Mouse (Mus musculus) liver, embryonic 11.5 days (tissue): ENCODE measurements around the gene Rnd1. TPM values are rescaled to one million over a fixed set of nuclear protein-coding genes. Genes with fewer than 3 reads are reported as not detected.

Experiments
- ATAC-seq: fragments of 200-750 bp; cut with Nextera tagmentation; replicated peaks from 2 replicates; pipeline ENCODE4 v1.8.0; 2017; ENCODE audit warnings: moderate number of reproducible peaks, mild to moderate bottlenecking, moderate TSS enrichment, moderate library complexity; ENCODE audit not compliant: low FRiP score
- DNase-seq: peaks from one replicate; pipeline ENCODE4 v3.0.0-alpha.2; 2017; ENCODE audit warnings: low spot score
- H3K27ac ChIP-seq: fragments of 300-500 bp; sonication (generic); 2 replicates; pipeline ENCODE4 v1.5.1; 2014; ENCODE audit warnings: mild to moderate bottlenecking, low read depth, low read length, control low read depth
- H3K27me3 ChIP-seq: fragments of 300-500 bp; sonication (generic); replicated peaks from 2 replicates; pipeline ENCODE4 v1.6.1; 2014; ENCODE audit warnings: low read length, mixed read lengths; ENCODE audit not compliant: control insufficient read depth, insufficient read depth
- H3K36me3 ChIP-seq: fragments of 300-500 bp; sonication (generic); 2 replicates; pipeline ENCODE4 v1.6.1; 2014; ENCODE audit warnings: mild to moderate bottlenecking, low read length, moderate library complexity, mixed read lengths; ENCODE audit not compliant: control insufficient read depth, insufficient read depth
- H3K4me1 ChIP-seq: fragments of 300-500 bp; sonication (generic); replicated peaks from 2 replicates; pipeline ENCODE4 v1.6.1; 2014; ENCODE audit warnings: low read length, mixed read lengths; ENCODE audit not compliant: control insufficient read depth, insufficient read depth
- H3K4me2 ChIP-seq: fragments of 300-500 bp; sonication (generic); 2 replicates; pipeline ENCODE4 v1.6.1; 2014; ENCODE audit warnings: mild to moderate bottlenecking, control low read depth, moderate library complexity
- H3K4me3 ChIP-seq: fragments of 300-500 bp; sonication (generic); 2 replicates; pipeline ENCODE4 v1.5.1; 2014; ENCODE audit warnings: low read depth, low read length, control low read depth
- H3K9ac ChIP-seq: fragments of 300-500 bp; sonication (generic); 2 replicates; pipeline ENCODE4 v1.6.1; 2014; ENCODE audit warnings: low read depth, low read length, control low read depth
- H3K9me3 ChIP-seq: fragments of 300-500 bp; sonication (generic); 2 replicates; pipeline ENCODE4 v1.6.1; 2016; ENCODE audit warnings: low read length, inconsistent platforms, mixed read lengths; ENCODE audit not compliant: control insufficient read depth
- WGBS: fragments of 180-500 bp; shearing (Covaris S2); extraction: QIAGEN DNeasy Blood & Tissue Kit; methylation state at CpG from one replicate; pipeline ENCODE4 v1.1.7; 2014; 5-methylcytosine and 5-hydroxymethylcytosine counted together
- polyA plus RNA-seq: library from polyadenylated mRNA; unstranded; fragments of >200 nt; fragmentation: Nextera tagmentation; extraction: Ambion mirVana; gene quantifications from 2 replicates; pipeline ENCODE4 v1.2.1, GENCODE M21; 2014

Gene Rnd1
- polyA plus RNA-seq, 1 experiment from 2014 or later, result 0.60 TPM

DNA sequence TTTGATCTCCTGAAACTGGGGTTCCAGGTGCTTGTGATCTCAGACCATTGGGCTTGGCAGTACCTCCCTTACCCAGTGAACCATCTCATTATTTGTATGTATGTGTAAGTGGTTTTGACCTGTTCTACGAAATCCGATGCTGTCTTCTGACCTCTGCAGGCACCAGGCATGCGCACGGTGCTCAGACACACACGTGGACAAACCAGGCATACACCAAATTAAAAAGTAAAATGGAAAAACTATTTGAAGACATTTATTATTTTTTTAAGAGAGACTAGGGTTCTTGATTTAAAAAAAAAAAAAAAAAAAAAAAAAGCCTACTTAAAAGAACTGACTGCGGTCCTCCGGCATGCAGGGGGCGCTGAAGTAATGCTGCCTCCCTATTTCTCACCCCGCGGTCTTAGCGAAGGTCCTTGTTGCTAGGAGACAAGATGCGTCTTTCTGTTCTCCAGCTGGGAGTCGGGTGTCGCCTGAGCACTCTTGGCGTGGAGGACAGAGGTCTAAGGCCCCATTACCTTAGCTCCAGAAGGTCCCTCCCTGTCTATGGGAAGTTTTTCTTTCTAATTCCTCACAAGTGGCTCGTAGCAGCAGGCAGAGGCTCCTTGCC is 30.6 kb upstream of the Rnd1 start, which contains the start of gene Ccdc65:
Gene Ccdc65, plus strand, starts transcription at position 442 of the 607 bp plus-strand sequence.
- Histone ChIP-seq H3K9me3 (no peaks in the 10 kb centered on the region), H3K4me1 (no peaks in the 10 kb centered on the region), H3K36me3 (no peaks in the 10 kb centered on the region), H3K4me3 (peak within 1 kb of the TSS; percentile 45), H3K4me2 (peak within 1 kb of the TSS; percentile 72), H3K27ac (no peak within 1 kb of the TSS), H3K9ac (no peak within 1 kb of the TSS), H3K27me3 (peaks cover 8% of the 10 kb centered on the region)
- no peak for ATAC-seq
- peak; percentile 67 for DNase-seq
- WGBS, result 18% methylated on average over 16 of the region's 16 CpGs

DNA sequence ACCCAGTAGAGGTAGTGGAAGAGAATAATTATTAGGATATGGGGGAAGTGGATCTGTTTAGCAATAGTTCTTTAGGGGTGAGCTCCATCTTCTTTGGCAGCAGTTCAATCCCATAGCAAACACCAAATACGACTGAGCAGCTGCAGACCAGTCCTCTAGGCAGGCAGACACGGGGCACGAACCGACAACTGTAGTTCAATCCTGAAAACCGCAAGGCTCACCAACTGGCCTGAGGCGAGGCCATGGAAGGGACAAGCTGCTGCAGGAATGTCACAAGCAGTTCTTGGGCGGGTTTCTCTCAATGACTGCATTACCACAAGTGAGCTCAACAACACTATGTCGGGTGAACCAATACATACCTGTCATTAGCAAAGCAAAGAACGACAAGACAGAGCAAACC is 27.1 kb upstream of the Rnd1 start:
- no peak for ATAC-seq
- H3K9ac ChIP-seq, result no peak overlapping the region
- WGBS, result 55% methylated on average over 9 of the region's 9 CpGs
- H3K4me1 ChIP-seq, result peaks cover 4% of the 10 kb centered on the region; the same call in 1 of the 2 replicates
- no peaks in the 10 kb centered on the region for H3K9me3 ChIP-seq
- H3K4me2 ChIP-seq, result no peak overlapping the region
- H3K27ac ChIP-seq, result no peak overlapping the region
- H3K36me3 ChIP-seq, result no peaks in the 10 kb centered on the region
- peaks cover 39% of the 10 kb centered on the region for H3K27me3 ChIP-seq
- DNase-seq, result no peak
- H3K4me3 ChIP-seq, result no peak overlapping the region

GRCm38 (mm10) chr15:98699190-98700105 is 22.2 kb upstream of the Rnd1 start:
- Histone ChIP-seq H3K27me3 (peaks cover 48% of the 10 kb centered on the region), H3K4me2 (peak overlapping the region; percentile 59), H3K27ac (no peak overlapping the region), H3K4me3 (peak overlapping the region; percentile 29), H3K36me3 (no peaks in the 10 kb centered on the region), H3K4me1 (peaks cover 11% of the 10 kb centered on the region; the same call in 1 of the 2 replicates), H3K9me3 (no peaks in the 10 kb centered on the region), H3K9ac (no peak overlapping the region)
- DNase-seq (peak; percentile 87), ATAC-seq (peak; percentile 64)
- 7% methylated on average over 40 of the region's 40 CpGs for WGBS

- DNase-seq (no peak), ATAC-seq (no peak)
- Histone ChIP-seq H3K27me3 (peaks cover 28% of the 10 kb centered on the region), H3K9ac (no peak overlapping the region), H3K4me2 (no peak overlapping the region), H3K27ac (no peak overlapping the region), H3K36me3 (no peaks in the 10 kb centered on the region), H3K4me3 (no peak overlapping the region), H3K9me3 (no peaks in the 10 kb centered on the region), H3K4me1 (peaks cover 11% of the 10 kb centered on the region; the same call in 1 of the 2 replicates)
- 33% methylated on average over 8 of the region's 8 CpGs for WGBS
Measured at GRCm38 (mm10) chr15:98696216-98696615, 19.0 kb upstream of the Rnd1 start.

- 44% methylated on average over 9 of the region's 9 CpGs for WGBS
- DNase-seq, result no peak
- H3K4me1 ChIP-seq, result peaks cover 11% of the 10 kb centered on the region; the same call in 1 of the 2 replicates
- H3K4me2 ChIP-seq, result no peak overlapping the region
- H3K9me3 ChIP-seq, result no peaks in the 10 kb centered on the region
- no peak for ATAC-seq
- no peak overlapping the region for H3K9ac ChIP-seq
- no peak overlapping the region for H3K27ac ChIP-seq
- H3K4me3 ChIP-seq, result no peak overlapping the region
- H3K27me3 ChIP-seq, result peaks cover 23% of the 10 kb centered on the region
- H3K36me3 ChIP-seq, result no peaks in the 10 kb centered on the region
Measured at GRCm38 (mm10) chr15:98695726-98696125, 18.5 kb upstream of the Rnd1 start.

DNA sequence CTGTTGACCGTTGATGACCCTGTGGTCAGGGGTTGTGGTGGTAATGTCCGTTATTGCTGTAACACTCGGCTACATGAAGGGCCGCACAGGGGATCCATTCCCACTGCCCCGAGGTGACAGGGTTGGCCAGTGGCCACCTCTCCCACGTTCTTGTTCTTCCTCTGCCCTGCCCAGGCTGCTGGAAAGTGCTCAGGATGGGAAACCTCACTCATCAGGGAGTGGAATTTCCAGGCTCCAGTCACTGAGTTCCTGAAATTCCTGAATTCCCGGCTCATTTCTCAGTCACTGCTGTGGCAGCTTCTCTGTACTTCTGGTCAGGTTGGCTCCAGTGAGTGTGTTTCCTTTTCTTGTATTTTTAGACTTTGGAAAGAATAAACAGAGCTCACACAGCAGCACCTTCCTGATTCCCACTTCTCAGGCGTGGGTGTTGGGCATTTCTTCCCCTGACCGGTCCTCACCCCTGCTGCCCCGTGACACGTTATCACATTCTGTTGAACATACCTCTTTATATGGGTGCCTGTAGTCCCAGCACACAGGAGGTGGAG is 15.0 kb upstream of the Rnd1 start:
- WGBS, result 35% methylated on average over 11 of the region's 11 CpGs
- Histone ChIP-seq H3K9me3 (no peaks in the 10 kb centered on the region), H3K4me3 (no peak overlapping the region), H3K27me3 (peaks cover 5% of the 10 kb centered on the region; the same call in 1 of the 2 replicates), H3K4me2 (no peak overlapping the region), H3K27ac (no peak overlapping the region), H3K36me3 (no peaks in the 10 kb centered on the region), H3K4me1 (peaks cover 4% of the 10 kb centered on the region; the same call in 1 of the 2 replicates), H3K9ac (no peak overlapping the region)
- no peak for DNase-seq
- no peak for ATAC-seq

GRCm38 (mm10) chr15:98691486-98692147 is 14.4 kb upstream of the Rnd1 start:
- no peaks in the 10 kb centered on the region for H3K36me3 ChIP-seq
- DNase-seq, result no peak
- H3K9ac ChIP-seq, result no peak overlapping the region
- 67% methylated on average over 7 of the region's 7 CpGs for WGBS
- H3K27me3 ChIP-seq, result peaks cover 5% of the 10 kb centered on the region; the same call in 1 of the 2 replicates
- H3K9me3 ChIP-seq, result no peaks in the 10 kb centered on the region
- no peak overlapping the region for H3K27ac ChIP-seq
- no peak for ATAC-seq
- peaks cover 4% of the 10 kb centered on the region; the same call in 1 of the 2 replicates for H3K4me1 ChIP-seq
- H3K4me3 ChIP-seq, result no peak overlapping the region
- no peak overlapping the region for H3K4me2 ChIP-seq

DNA sequence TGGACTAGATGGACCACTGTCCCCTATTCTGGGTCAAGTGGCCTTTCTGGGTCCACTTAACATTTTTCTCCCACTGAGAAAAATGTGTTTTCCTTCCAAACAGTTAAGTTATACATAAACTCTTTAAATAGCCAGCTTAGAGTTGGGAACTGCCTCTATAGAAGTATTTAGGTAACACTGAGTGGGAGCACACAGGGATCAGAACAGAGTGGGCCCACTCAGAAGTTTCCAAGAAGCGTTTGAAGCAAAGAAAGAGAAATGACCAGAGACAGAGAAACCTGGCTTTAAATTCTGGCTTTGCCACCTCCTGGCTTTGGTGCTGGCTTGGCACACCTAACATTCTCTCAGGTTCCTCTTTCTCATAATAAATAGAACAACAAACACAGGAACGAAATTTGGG is 12.4 kb upstream of the Rnd1 start:
- H3K27me3 ChIP-seq, result no peaks in the 10 kb centered on the region; the same call in 1 of the 2 replicates
- no peak overlapping the region for H3K27ac ChIP-seq
- no peaks in the 10 kb centered on the region for H3K4me1 ChIP-seq
- ATAC-seq, result no peak
- no peaks in the 10 kb centered on the region for H3K9me3 ChIP-seq
- no peak overlapping the region for H3K9ac ChIP-seq
- no peak overlapping the region for H3K4me3 ChIP-seq
- no peak for DNase-seq
- no peak overlapping the region for H3K4me2 ChIP-seq
- 75% methylated on average over 2 of the region's 2 CpGs for WGBS
- H3K36me3 ChIP-seq, result no peaks in the 10 kb centered on the region
